ENCODE assay signal across 9 mouse cellular contexts in the genomic region with DNA sequence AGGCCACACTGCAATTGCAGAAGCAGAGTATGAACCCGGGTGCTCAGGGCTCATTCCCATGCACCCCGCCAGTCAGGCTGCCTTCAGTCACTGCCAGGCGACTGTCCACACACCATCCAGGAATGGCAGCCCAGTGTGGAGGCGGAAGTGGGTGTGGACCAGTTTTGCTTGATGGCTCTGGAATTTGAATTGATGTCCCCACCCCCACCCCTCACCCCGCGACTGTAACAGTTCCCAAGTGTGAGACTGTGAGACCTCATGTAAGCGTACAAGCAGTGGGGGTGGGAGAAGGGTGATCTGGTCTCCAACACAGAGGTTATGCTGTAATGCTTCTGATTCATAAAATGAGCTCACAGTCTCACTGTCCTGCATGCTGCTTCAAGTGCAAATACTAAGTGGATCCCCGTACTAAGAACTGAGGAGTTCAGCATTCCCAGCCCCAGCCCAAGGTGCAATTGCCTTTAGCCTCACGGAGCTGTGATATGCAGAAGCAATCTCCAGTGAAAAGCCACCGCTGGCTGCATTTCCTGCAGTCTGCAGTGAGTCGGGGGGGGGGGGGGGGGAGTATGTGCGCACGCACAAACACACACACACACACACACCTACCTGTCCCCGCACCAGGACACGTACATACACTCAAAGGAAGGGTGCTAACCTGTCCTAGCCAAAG. TPM values are rescaled to one million over a fixed set of nuclear protein-coding genes. Genes with fewer than 3 reads are reported as not detected.
DNase-seq lines count a peak whose midpoint lies in the region; ATAC-seq and TF ChIP-seq lines count a peak whose summit lies in the region.
"Had no signal": no experiment of that assay in that cellular context is flagged by ENCODE, and none has a peak within 500 bp of the region (broad histone marks: within the 10 kb centered on the region; RNA-seq: fewer than 3 reads in every experiment).

No protein-coding gene starts in this region.

- H3K36me3 ChIP-seq in kidney, embryonic 16.5 days (ENCODE audit: insufficient read depth, low read length), result no peaks in the 10 kb centered on the region
- no peaks in the 10 kb centered on the region for H3K36me3 ChIP-seq in hindbrain, embryonic 15.5 days
- H3K36me3 ChIP-seq in midbrain, embryonic 15.5 days (replicated peaks), result no peaks in the 10 kb centered on the region

- peak overlapping the region; percentile 40 for H3K4me2 ChIP-seq in kidney, embryonic 16.5 days (replicated peaks; ENCODE audit: low read depth, low read length)
- peak overlapping the region; percentile 88 for H3K4me2 ChIP-seq in hindbrain, embryonic 15.5 days
- H3K4me2 ChIP-seq in midbrain, embryonic 15.5 days, result peak overlapping the region; percentile 10; the same call in 1 of the 2 replicates

- no peaks in the 10 kb centered on the region for H3K27me3 ChIP-seq in kidney, embryonic 16.5 days (ENCODE audit: insufficient read depth, low read length)
- no peaks in the 10 kb centered on the region for H3K27me3 ChIP-seq in hindbrain, embryonic 15.5 days
- no peaks in the 10 kb centered on the region for H3K27me3 ChIP-seq in midbrain, embryonic 15.5 days (replicated peaks)

- no peak overlapping the region; the same call in 1 of the 2 replicates for H3K9ac ChIP-seq in kidney, embryonic 16.5 days (replicated peaks; ENCODE audit: low read length)
- 0 out of 2 replicates have a peak overlapping the region, but pooled peaks have one; percentile 11 for H3K9ac ChIP-seq in hindbrain, embryonic 15.5 days
- no peak overlapping the region for H3K9ac ChIP-seq in midbrain, embryonic 15.5 days

- no peak for TF ChIP-seq CTCF in layer of hippocampus, adult 2 months (conservative IDR thresholded peaks at IDR 0.05)

- H3K9me3 ChIP-seq in kidney, embryonic 16.5 days (ENCODE audit: low read length), result no peaks in the 10 kb centered on the region
- no peaks in the 10 kb centered on the region for H3K9me3 ChIP-seq in hindbrain, embryonic 15.5 days
- H3K9me3 ChIP-seq in midbrain, embryonic 15.5 days, result no peaks in the 10 kb centered on the region

- WGBS in kidney, embryonic 16.5 days, result 26% methylated on average over 11 of the region's 15 CpGs
- 40% methylated on average over 14 of the region's 15 CpGs for WGBS in hindbrain, embryonic 15.5 days
- WGBS in midbrain, embryonic 15.5 days, result 52% methylated on average over 14 of the region's 15 CpGs

- H3K27ac ChIP-seq in kidney, embryonic 16.5 days (ENCODE audit: low read length), result 0 out of 2 replicates have a peak overlapping the region, but pooled peaks have one; percentile 29
- H3K27ac ChIP-seq in hindbrain, embryonic 15.5 days (replicated peaks), result no peak overlapping the region
- H3K27ac ChIP-seq in midbrain, embryonic 15.5 days, result no peak overlapping the region
- no peak overlapping the region for H3K27ac ChIP-seq in layer of hippocampus, adult 2 months

- DNase-seq in kidney, adult 11 months, result no peak
- DNase-seq in adipocyte (ENCODE audit: low spot score), result peak; percentile 46
- no peak for DNase-seq in ovary, postnatal 14 days (ENCODE audit: low spot score)
- no peak for DNase-seq in layer of hippocampus, adult 2 months (ENCODE audit: low spot score in 2 of 2)
- no peak for DNase-seq in cerebellum, postnatal 10 days
- DNase-seq: adrenal gland, adult 8-10 months had no signal

- no peak for ATAC-seq in kidney, embryonic 16.5 days (ENCODE audit: low FRiP score, low TSS enrichment)
- no peak for ATAC-seq in hindbrain, embryonic 15.5 days (ENCODE audit: low FRiP score, low read depth)
- ATAC-seq in midbrain, embryonic 15.5 days (replicated peaks), result no peak

- H3K4me3 ChIP-seq in kidney, embryonic 16.5 days (ENCODE audit: low read length), result 0 out of 2 replicates have a peak overlapping the region, but pooled peaks have one; percentile 9
- H3K4me3 ChIP-seq in hindbrain, embryonic 15.5 days, result no peak overlapping the region
- H3K4me3 ChIP-seq in midbrain, embryonic 15.5 days, result 0 out of 2 replicates have a peak overlapping the region, but pooled peaks have one; percentile 0
- H3K4me3 ChIP-seq in layer of hippocampus, adult 2 months, result no peak overlapping the region

- peaks cover 80% of the 10 kb centered on the region for H3K4me1 ChIP-seq in kidney, embryonic 16.5 days (ENCODE audit: insufficient read depth, low read length)
- peaks cover 79% of the 10 kb centered on the region for H3K4me1 ChIP-seq in hindbrain, embryonic 15.5 days (replicated peaks)
- H3K4me1 ChIP-seq in midbrain, embryonic 15.5 days, result peaks cover 61% of the 10 kb centered on the region

RNA-seq across cellular contexts. Expression of gene Elmsan1, which starts 28.4 kb away (rescaled TPM):
- polyA plus RNA-seq in kidney, embryonic 16.5 days (2015; fragmentation: Nextera tagmentation; extraction: Ambion mirVana), result 8.6 and 9.3 TPM in 2 replicates
- 4.5 and 4.9 TPM in 2 replicates for polyA plus RNA-seq in hindbrain, embryonic 15.5 days (2015; fragmentation: Nextera tagmentation; extraction: Ambion mirVana)
- polyA plus RNA-seq in midbrain, embryonic 15.5 days (2015; fragmentation: Nextera tagmentation; extraction: Ambion mirVana), result 4.3 and 4.4 TPM in 2 replicates
- 10 to 100 TPM; 24.6 to 27.2 TPM for total RNA-seq in layer of hippocampus, adult 2 months (2021)

RNA-seq across cellular contexts. Expression of gene Pnma1, which starts 42.0 kb away (rescaled TPM):
- 1.1 and 1.2 TPM in 2 replicates for polyA plus RNA-seq in kidney, embryonic 16.5 days (2015; fragmentation: Nextera tagmentation; extraction: Ambion mirVana)
- polyA plus RNA-seq in hindbrain, embryonic 15.5 days (2015; fragmentation: Nextera tagmentation; extraction: Ambion mirVana), result 4.0 and 4.5 TPM in 2 replicates
- 6.5 and 7.7 TPM in 2 replicates for polyA plus RNA-seq in midbrain, embryonic 15.5 days (2015; fragmentation: Nextera tagmentation; extraction: Ambion mirVana)
- 1 to 10 TPM; 2.8 to 3.8 TPM for total RNA-seq in layer of hippocampus, adult 2 months (2021)

Comparison
In these comparisons a context has a peak if more than half of its experiments do, and no peak if none do; other contexts are left out.
1. H3K4me2 ChIP-seq: peak in every context shown above with its lines; median percentile 88 in hindbrain, embryonic 15.5 days; 40 in kidney, embryonic 16.5 days; 10 in midbrain, embryonic 15.5 days.
2. H3K4me3 ChIP-seq: peak in kidney, embryonic 16.5 days (single experiment) and midbrain, embryonic 15.5 days (single experiment); none in hindbrain, embryonic 15.5 days (single experiment) and layer of hippocampus, adult 2 months (single experiment).